Comparison of ENCODE assay signal across 10 mouse cellular contexts in genomic region chr2:70938844-70939494, GRCm38 (mm10).
DNase-seq lines count a peak whose midpoint lies in the region; ATAC-seq lines count a peak whose summit lies in the region.
"Had no signal": no experiment of that assay in that cellular context is flagged by ENCODE, and none has a peak within 500 bp of the region (broad histone marks: within the 10 kb centered on the region; RNA-seq: fewer than 3 reads in every experiment).

No protein-coding gene starts in this region.

- H3K27me3 ChIP-seq in liver, embryonic 12.5 days (replicated peaks), result 0 out of 2 replicates have a peak, but pooled peaks cover 4% of the 10 kb centered on the region

- 65% methylated on average over 21 of the region's 21 CpGs for WGBS in liver, embryonic 12.5 days (ENCODE audit: insufficient replicate concordance)

- DNase-seq in layer of hippocampus, adult 9-11 months, result peak; percentile 34
- no peak for DNase-seq in layer of hippocampus, adult 11-12 months (ENCODE audit: low spot score)
- peak; percentile 79 for DNase-seq in thymus, postnatal 14 days
- DNase-seq in urinary bladder, postnatal 14 days (ENCODE audit: low spot score), result no peak
- no peak for DNase-seq in gastrocnemius, adult 8-10 months (ENCODE audit: low spot score in 2 of 2)
- no peak for DNase-seq in adrenal gland, adult 2 months
- DNase-seq: kidney, postnatal 36 days; right cerebral cortex, postnatal 14 days had no signal

- H3K36me3 ChIP-seq in liver, embryonic 12.5 days, result no peaks in the 10 kb centered on the region

- no peaks in the 10 kb centered on the region for H3K9me3 ChIP-seq in liver, embryonic 12.5 days (replicated peaks)

- no peak overlapping the region for H3K9ac ChIP-seq in liver, embryonic 12.5 days

- peak overlapping the region; percentile 29 for H3K4me3 ChIP-seq in liver, embryonic 12.5 days

- ATAC-seq in activated CD4-positive, CD25-positive, alpha-beta regulatory T cell, adult 4 months, result peak; percentile 95
- ATAC-seq in liver, embryonic 12.5 days, result peak; percentile 89

- H3K4me2 ChIP-seq in liver, embryonic 12.5 days, result peak overlapping the region; percentile 44

- no peak overlapping the region for H3K27ac ChIP-seq in liver, embryonic 12.5 days

- peaks cover 18% of the 10 kb centered on the region for H3K4me1 ChIP-seq in liver, embryonic 12.5 days

Comparison
In these comparisons a context has a peak if more than half of its experiments do, and no peak if none do; other contexts are left out.
1. DNase-seq: peak in layer of hippocampus, adult 9-11 months (single experiment) and thymus, postnatal 14 days (single experiment); none in layer of hippocampus, adult 11-12 months (single experiment), urinary bladder, postnatal 14 days (single experiment), gastrocnemius, adult 8-10 months (0 of 2) and adrenal gland, adult 2 months (single experiment).